Mouse (Mus musculus) kidney, adult 2 months (tissue): ENCODE data around the gene Pfkl. TPM values are rescaled to one million over a fixed set of nuclear protein-coding genes. Genes with fewer than 3 reads are reported as not detected.
"Not testable (repeated sequence)": the region's sequence is repeated elsewhere in the genome, so short reads cannot be mapped to it uniquely, and the experiment has no call there.

Source experiments
- DNase-seq: peaks from one replicate; pipeline ENCODE4 v3.0.0; 2021
- H3K27ac ChIP-seq: fragments of 200-500 bp; 2 replicates; pipeline ENCODE4 v1.5.1; 2012; ENCODE audit warnings: low read depth, low read length, control low read depth, inconsistent platforms; ENCODE audit not compliant: insufficient read depth
- H3K27me3 ChIP-seq: fragments of 200-500 bp; replicated peaks from 2 replicates; pipeline ENCODE4 v1.6.1; 2012; ENCODE audit warnings: mild to moderate bottlenecking, moderate library complexity, low read length, inconsistent platforms; ENCODE audit not compliant: control insufficient read depth, insufficient read depth
- H3K36me3 ChIP-seq: fragments of 200-500 bp; 2 replicates; pipeline ENCODE4 v1.6.1; 2012; ENCODE audit warnings: mild to moderate bottlenecking, moderate library complexity, low read length, inconsistent platforms; ENCODE audit not compliant: control insufficient read depth, insufficient read depth
- H3K4me1 ChIP-seq: fragments of 200-500 bp; 2 replicates; pipeline ENCODE4 v1.6.1; 2011; ENCODE audit warnings: low read length; ENCODE audit not compliant: control insufficient read depth, insufficient read depth
- H3K4me3 ChIP-seq: fragments of 200-500 bp; 2 replicates; pipeline ENCODE4 v1.5.1; 2011; ENCODE audit warnings: mild to moderate bottlenecking, low read depth, low read length, control low read depth; ENCODE audit not compliant: insufficient read depth
- CTCF ChIP-seq: fragments of 200-500 bp; conservative IDR thresholded peaks from 2 replicates; pipeline ENCODE4 v1.5.1; 2011; ENCODE audit warnings: low read depth, mild to moderate bottlenecking, control low read depth, low read length, moderate library complexity, mixed read lengths; ENCODE audit not compliant: insufficient read depth, insufficient read length
- POLR2A ChIP-seq: fragments of 200-500 bp; IDR thresholded peaks from one replicate; pipeline ENCODE4 v1.6.1; 2011; ENCODE audit warnings: low read depth, low read length, control low read depth
- WGBS: fragments of 180-500 bp; shearing (Covaris S2); methylation state at CpG from one replicate; pipeline ENCODE4 v1.1.7; 2018; 5-methylcytosine and 5-hydroxymethylcytosine counted together
- polyA plus RNA-seq: library from polyadenylated mRNA; depleted of rRNA; stranded (reverse); fragments of >200 nt; gene quantifications from 2 replicates; pipeline ENCODE4 v1.2.3, GENCODE M21; 2012; rRNA removed

The Pfkl gene
- polyA plus RNA-seq, 1 experiment = 107 TPM

DNA sequence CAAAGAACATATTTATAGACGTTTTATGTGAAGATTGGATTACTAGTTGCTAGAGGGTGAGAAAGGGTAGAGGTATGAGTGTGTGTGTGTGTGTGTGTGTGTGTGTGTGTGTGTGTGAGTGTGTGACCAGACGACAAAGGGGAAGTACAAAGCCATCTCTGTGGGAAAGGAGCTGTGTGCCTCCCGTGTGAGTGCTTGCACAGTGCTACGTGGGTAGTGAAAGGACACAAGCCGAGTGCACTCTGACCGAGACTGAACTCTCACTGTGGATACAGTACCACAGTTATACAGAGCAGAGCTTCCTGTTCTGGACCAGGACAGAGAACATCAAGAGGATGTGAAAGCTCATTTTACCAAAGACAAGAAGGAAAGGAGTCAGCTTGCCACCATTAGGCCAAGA is 45.9 kb downstream of the Pfkl start:
- DNase-seq = no peak
- no peaks in the 10 kb centered on the region for H3K27me3 ChIP-seq
- 81% methylated on average over 6 of the region's 6 CpGs for WGBS
- TF ChIP-seq POLR2A (no peak), CTCF (no peak)
- no peak overlapping the region for H3K4me3 ChIP-seq
- no peak overlapping the region for H3K27ac ChIP-seq
- H3K4me1 ChIP-seq = no peaks in the 10 kb centered on the region
- no peaks in the 10 kb centered on the region for H3K36me3 ChIP-seq

DNA sequence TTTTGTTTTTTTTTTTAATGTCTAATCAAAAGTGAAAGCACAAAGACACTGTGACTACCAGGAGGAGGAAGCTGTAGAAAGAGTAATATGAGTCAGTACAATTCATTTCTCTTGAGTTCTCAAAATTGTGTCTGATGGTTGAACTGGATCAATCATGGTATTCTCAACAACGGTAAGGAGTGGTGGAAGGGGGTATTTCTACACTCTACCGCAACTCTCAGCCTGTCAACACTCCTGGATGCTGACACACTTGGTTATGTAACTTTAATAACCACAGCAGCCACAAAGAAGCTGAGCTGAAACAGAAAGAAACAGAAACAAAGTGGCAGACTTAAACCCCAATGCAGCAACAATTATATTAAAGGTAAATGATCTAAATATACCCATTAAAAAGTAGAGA is 47.2 kb downstream of the Pfkl start:
- TF ChIP-seq CTCF (no peak), POLR2A (no peak)
- H3K27ac ChIP-seq = no peak overlapping the region
- H3K27me3 ChIP-seq = no peaks in the 10 kb centered on the region
- no peaks in the 10 kb centered on the region for H3K36me3 ChIP-seq
- no peak overlapping the region for H3K4me3 ChIP-seq
- 78% methylated on average over 2 of the region's 2 CpGs for WGBS
- no peaks in the 10 kb centered on the region for H3K4me1 ChIP-seq
- no peak for DNase-seq

DNA sequence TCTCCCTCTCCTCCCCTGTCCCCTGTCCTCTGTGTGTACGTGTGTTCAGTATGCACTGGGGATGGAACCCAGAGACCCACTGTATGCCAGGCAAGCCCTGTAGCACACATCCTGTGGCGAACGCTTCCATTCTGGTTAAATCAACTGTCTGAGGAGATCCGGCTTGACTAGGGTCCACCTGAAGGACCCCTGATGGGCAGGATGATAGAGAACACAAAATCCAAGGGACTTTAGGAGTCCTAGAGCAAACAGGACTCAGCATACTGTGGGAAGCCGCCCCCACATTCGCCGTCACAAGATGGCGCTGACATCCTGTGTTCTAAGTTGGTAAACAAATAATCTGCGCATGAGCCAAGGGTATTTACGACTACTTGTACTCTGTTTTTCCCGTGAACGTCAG is 59.4 kb downstream of the Pfkl start:
- H3K36me3 ChIP-seq, H3K27me3 ChIP-seq, DNase-seq, H3K4me1 ChIP-seq, H3K27ac ChIP-seq, H3K4me3 ChIP-seq: not testable (repeated sequence)
- 95% methylated on average over 10 of the region's 12 CpGs for WGBS

DNA sequence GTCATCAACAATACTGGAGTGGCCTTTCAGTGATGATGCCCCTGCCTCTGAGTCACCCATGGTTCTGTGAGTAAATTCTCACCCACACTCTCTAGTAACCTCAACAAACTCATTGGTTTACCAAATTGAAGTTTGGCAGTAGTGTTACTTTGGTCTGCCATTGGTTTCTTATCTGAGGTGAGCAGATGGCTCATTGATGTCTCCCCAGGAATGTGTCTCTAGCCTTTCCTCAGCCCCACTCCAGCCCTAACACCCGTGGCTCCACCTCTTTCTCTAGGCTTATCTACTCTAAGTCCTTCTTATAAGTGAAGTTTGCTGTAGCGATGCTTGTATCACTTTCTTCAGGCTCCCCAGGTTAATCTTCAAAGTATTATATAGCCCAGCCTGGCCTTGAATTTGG is 70.2 kb downstream of the Pfkl start:
- Histone ChIP-seq H3K36me3 (no peaks in the 10 kb centered on the region), H3K27me3 (no peaks in the 10 kb centered on the region), H3K4me1 (no peaks in the 10 kb centered on the region), H3K27ac (no peak overlapping the region), H3K4me3 (no peak overlapping the region)
- TF ChIP-seq POLR2A (no peak), CTCF (no peak)
- DNase-seq = no peak
- 87% methylated on average over 2 of the region's 2 CpGs for WGBS

Other genes starting within 250 kb of the Pfkl start
- gene Gm3238, start 238.8 kb downstream of the Pfkl start, polyA plus RNA-seq = not detected in 2 replicates
- not detected in 2 replicates for gene Gm7138, start 233.1 kb downstream of the Pfkl start, polyA plus RNA-seq
- not detected in 2 replicates for gene Gm3250, start 227.5 kb downstream of the Pfkl start, polyA plus RNA-seq
- gene Gm7137, start 221.9 kb downstream of the Pfkl start, polyA plus RNA-seq = not detected in 2 replicates
- gene Gm9639, start 215.0 kb downstream of the Pfkl start, polyA plus RNA-seq = not detected in 2 replicates
- not detected in 2 replicates for gene Gm19668, start 210.9 kb downstream of the Pfkl start, polyA plus RNA-seq
- not detected in 2 replicates for gene Gm9507, start 198.2 kb downstream of the Pfkl start, polyA plus RNA-seq
- gene Gm2696, start 195.4 kb downstream of the Pfkl start, polyA plus RNA-seq = not detected in 2 replicates
- not detected in 2 replicates for gene Krtap10-4, start 183.0 kb downstream of the Pfkl start, polyA plus RNA-seq
- gene Krtap10-10, start 174.1 kb downstream of the Pfkl start, polyA plus RNA-seq = not detected in 2 replicates
- not detected in 2 replicates for gene Gm36176, start 163.3 kb downstream of the Pfkl start, polyA plus RNA-seq
- gene Gm10318, start 157.2 kb downstream of the Pfkl start, polyA plus RNA-seq = not detected in 2 replicates
- not detected in 2 replicates for gene Gm3285, start 148.1 kb downstream of the Pfkl start, polyA plus RNA-seq
- gene Lrrc3, start 107.5 kb downstream of the Pfkl start, polyA plus RNA-seq = 8.4 and 8.6 TPM in 2 replicates
- gene Trpm2, start 39.5 kb downstream of the Pfkl start, polyA plus RNA-seq = 0.53 and 1.2 TPM in 2 replicates
- 60.5 and 75.3 TPM in 2 replicates for gene 1810043G02Rik, start 31.6 kb downstream of the Pfkl start, polyA plus RNA-seq
- gene Dnmt3l, start 31.9 kb upstream of the Pfkl start, polyA plus RNA-seq = 0.34 and 1.1 TPM in 2 replicates
- 0.23 and 0.41 TPM in 2 replicates for gene Aire, start 33.5 kb upstream of the Pfkl start, polyA plus RNA-seq
- gene Icosl, start 59.2 kb upstream of the Pfkl start, polyA plus RNA-seq = 13.3 and 19.0 TPM in 2 replicates
- 283 and 352 TPM in 2 replicates for gene D10Jhu81e, start 159.7 kb upstream of the Pfkl start, polyA plus RNA-seq
- 7.9 and 8.2 TPM in 2 replicates for gene Pwp2, start 175.1 kb upstream of the Pfkl start, polyA plus RNA-seq
- gene Trappc10, start 234.6 kb upstream of the Pfkl start, polyA plus RNA-seq = 45.0 and 57.5 TPM in 2 replicates